Mouse (Mus musculus) frontal cortex, adult (tissue): ENCODE results near the gene Llgl2.

Experiments used
- ATAC-seq: cut with Nextera tagmentation; 2 replicates; pipeline ENCODE4 v1.9.2; 2017; ENCODE audit warnings: mild to moderate bottlenecking, moderate library complexity, mixed read lengths; ENCODE audit not compliant: low TSS enrichment

The Llgl2 gene

DNA sequence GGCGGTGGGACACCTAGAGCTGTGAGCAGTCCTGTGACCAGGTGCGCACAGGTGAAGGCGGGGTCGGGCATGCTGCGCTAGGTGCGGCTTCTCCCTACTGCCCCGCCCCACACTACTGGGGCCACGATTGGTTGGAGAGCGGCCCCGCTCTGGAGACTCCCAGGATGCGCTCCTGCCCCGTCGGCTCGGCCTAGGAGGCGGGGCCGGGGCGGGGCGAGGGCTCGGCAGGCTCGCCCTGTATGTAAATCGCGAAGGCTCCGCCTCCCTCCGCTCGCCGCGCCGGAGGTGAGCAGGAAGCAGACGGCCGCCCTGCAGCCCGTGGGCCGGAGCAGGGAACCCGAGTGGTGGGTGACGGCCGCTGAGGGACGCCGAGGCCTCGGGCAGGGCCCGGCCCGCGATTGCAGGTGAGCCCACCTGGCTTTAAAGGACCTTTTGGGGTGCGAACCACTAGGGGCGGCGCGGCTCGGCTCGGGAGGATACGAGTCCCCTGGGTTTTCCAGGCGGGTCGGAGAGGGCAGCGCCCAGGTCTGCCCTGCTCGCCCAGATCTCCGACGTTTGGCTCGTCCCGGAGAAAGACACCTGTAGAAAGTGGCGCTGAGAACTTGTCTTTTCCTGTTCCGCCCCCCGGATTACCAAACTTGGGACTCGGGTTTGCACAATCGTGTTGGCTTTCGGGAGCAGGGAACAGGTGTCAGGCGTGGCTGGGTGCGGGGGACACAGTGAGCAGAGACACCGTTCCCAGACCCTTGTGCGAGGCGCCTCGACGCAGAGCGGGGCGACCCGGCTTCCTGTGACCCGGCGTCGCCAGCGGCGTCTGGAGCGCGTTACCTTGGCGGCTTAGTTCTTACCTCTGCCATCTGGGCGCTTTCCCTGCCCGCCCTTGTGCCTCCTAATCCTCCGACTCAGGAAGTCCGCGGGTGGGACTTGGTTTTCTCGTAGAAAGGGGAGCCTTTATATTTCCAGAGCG, at the start of gene Llgl2:
Gene Llgl2, plus strand, starts transcription at position 276 of the 967 bp plus-strand sequence.
- peak; percentile 92 for ATAC-seq

DNA sequence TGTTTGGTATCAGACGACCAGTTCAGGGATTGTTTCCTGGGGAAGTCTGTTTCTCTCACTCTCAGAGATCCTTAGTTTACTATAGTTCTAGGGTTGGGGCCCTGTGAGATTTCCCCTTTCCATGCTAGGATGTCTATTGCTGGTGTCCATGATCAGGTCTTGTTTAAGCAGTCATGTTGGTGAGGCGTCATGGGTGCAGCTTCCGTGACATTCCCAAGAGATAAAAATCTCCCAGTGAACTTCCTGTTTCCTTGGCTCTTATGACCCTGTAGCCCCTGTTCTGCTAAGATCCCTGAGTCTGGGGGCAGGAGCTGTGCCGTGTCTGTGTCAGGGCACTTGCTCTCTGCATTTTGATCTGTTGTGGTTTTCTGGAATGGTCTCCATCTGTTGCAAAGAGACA, 49.2 kb upstream of the Llgl2 start:
- ATAC-seq = no peak

DNA sequence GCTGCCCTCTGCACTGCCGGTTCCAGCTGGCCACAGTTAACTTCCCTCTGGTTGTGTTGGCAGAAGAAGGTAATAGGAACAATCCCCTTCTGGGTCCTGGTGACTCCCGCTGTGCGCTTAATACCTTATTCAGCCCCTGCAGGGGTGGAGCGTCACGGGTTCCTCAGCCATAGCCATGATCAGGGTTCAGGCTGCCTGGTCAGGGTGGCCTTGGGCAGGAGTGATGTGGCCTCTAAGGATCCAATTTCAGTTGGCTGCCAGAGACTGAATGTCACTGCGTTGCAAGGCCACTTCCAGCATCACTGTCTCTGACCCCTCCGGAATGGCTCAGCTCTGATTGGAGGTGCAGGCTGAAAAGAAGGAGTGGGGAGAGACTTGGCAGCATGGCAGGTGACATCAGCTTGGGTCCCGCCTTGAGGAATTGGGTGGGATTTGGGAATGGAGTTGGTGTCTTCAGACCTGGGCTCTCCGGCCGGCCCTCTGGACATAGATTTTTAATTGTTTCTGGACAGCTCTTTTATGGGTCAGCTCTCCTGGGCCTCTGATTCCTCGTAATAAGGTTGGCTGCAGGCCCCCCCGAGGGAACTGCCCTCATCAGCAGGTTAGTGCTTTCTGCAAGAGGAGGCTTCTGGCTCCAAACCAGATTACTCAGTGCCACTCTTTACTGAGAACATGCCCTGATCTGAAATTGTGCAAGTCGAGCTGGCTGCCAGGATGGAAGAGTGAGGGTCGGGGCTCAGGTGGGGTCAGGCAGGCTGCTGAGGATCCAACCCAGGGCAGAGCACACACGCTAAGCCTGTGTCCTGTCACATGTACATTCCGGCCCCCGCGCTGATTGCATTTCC, 47.8 kb upstream of the Llgl2 start:
- ATAC-seq = no peak

DNA sequence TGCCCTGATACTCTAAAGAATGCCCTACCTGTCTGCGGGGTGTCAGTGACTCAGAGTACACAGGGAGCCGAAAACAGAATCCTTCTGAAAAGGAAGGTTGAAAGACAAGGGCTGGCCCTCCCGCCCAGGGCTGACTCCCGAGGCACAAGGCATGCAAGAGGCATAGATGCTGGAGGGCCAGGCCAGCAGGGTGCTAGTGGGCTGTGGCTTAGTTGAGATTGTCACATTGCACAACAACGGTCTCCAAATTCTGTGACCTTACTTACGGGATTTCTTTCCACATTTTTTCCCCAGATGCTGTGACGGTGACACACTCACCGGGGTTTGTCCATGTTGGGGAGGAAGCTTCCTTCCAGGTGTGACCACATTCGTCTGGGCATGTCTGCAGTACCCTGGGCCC, 46.9 kb upstream of the Llgl2 start:
- no peak for ATAC-seq

DNA sequence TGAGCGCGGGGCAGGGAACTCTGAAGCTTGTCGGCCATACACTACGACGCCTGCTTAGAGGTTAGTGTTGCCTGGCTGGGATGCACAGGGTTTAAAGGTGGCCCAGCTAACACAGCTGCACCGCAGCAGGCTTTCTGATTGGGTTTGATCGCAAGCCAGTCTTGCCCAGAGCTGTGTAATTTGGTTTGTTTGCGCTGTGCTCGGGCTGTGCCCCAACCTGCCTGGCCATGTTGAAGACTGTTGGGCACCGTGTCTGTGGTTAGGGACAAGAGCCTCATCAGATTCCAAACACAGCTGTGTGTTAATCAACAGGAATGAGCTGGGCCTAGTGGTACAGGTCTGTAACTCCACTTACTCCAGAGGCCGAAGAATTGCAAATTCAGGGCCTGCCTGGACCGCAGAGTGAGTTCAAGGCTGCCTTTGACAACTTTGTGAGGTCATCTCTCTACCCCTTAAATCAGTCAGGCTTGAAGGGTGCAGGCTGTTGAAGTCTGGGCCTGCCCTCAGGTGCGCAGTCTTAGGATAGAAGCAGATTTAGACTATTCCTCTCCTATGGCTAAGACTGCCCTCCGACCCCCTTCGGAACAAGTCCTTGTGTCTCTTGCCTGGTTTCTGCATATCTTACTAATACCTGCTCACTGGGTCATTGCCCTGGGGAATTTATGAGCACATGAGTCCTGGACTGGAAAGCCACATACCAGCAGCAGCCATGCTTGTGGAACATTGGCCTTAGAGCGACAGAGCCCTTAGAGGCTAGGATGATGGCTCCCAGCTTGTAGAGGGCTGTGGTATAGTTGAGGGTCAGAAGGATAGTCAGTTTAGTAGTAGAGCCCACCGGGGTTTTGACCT, 46.1 kb upstream of the Llgl2 start:
- ATAC-seq = no peak

DNA sequence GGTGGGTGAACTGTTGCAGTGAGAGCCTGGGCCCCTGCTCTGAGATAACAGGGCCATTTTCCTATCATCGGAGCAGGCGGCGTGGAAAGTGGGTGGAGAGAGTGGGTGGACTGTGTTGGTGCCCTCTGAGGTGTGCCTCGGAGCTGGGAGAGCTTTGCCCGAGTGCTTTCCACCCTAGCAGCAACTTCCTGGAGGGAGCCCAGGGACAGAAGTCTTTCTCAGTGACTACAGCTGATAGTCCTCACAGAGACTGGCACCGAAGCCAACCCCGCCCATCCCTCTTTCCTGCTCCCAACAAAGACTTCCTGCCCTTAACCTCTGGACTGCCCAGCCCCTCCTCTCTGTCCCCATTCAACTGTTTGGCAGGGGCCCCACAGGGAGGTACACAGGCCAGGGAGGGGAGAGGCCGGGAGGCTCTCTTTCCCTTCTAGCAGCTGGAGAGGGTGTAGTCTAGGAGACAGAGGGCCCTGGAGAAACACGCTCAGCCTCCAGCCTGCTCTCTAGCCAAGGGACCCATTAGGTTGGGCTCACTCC, 44.7 kb upstream of the Llgl2 start:
- ATAC-seq = peak; percentile 32

DNA sequence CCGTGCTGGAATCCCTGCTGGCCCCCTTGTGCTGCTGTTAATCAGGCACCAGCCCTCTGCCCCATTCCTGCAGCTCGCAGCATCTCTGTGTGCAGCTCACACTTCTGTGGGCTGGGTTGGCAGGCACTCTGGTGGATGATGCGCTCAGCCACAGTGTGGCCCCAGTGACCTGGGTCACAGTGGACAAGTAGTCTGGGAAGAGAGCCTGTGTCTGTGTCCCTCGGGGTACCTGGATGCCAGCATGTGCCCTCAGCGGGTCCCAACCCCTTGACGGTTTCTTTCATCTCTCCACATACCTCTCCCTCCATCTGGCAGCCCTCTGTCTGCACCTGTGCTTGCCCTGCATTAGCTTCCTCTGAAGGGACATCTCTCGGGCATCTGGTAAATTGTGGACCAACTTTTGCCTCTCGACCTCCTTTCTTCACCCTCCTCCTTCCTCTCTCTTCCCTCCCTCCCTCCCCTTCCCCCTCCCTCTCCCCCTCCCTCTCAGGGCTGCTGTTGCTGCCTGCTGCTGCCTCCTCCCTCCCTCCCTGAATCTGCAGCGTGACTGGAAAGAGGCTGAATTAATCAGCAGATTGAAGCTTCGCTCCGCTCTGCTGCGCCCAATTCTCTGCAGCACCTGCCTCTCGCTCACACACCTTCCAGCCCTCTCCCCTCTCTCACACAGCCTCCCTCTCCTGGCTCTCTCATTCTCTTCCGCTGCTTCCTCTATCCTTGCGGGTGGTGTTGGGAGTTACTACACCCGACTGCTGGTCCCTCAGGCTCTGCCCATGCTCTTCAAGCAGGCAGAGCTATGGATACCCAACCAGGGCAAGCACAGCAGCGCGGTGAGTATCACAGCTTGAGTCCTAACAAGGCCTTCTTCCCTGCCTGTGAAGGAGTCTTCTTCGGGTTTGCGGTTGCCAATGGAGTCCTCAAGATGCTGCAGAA, 43.4 kb upstream of the Llgl2 start:
- ATAC-seq = peak; percentile 66

DNA sequence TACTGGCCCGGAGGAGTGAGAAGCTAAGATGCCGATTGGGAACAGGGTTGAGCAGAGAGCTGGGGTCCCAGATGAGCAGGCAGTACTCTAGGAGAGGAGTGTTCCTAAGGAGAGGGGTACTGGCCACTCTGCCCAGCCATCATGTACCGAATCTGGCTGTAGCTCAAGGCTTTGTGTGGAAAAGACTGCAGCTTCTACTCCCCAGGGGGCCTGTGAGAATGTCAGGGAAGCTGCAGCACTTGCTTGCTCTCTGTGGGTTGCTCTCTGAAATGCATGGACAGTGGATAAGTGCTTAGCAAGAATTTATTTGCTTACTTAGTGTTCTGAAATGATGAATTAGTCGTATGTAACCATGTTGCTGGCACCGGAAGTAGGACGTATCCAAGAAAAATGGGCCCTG, 37.4 kb upstream of the Llgl2 start:
- ATAC-seq = no peak

DNA sequence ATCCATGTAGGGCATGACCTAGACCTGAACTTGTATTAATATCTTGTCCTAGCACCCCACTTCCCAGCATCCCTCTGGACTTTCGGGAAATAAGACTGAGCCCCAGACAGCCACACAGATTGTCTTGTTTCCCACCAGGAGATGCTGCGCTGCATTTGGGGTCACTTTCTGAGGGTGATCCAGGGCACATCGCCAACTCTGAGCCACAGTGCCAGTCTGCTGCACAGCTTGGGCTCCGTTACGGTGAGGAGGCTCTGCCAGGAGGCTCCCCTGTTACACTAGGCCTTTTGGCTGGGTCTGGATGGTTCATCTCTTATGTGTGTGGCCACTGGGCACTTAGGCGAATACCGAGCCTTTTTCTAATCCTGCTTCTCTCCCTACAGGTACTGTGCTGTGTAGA, 34.1 kb upstream of the Llgl2 start:
- no peak for ATAC-seq

DNA sequence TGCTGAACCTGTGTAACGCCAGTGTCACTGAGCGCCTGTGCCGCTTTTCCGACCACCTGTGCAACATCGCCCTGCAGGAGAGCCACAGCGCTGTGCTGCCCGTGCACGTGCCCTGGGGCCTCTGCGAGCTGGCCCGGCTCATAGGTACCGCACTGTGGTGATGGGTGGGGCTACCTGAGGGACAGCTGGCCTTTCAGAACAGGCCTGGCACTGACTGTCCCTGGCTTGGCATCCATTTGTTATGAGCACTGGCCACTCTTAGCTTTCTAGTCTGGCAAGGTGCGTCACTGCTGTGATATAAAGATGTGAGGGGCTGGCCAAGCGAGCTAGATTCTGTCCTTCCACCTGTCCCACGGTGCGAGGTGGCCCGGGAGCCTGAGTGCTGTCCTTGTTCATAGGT, 31.9 kb upstream of the Llgl2 start:
- no peak for ATAC-seq

DNA sequence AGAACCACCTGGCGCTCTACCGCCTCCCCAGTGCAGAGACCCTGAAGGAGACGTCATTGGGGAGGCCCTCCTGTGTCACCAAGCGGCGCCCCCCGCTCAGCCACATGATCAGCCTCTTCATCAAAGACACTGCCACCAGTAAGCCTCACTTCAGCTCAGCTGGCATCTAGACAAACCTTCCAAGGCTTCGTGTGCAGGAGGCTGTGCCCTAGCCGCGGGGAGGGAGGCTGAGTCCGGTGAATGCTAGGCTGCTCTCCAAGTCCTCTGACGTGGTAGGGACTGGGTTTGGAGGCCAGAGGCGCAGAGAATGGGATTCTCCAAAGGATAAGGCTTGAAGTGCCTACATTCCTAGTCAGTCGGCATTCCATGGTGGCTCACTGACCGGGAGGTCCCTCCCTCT, 31.5 kb upstream of the Llgl2 start:
- ATAC-seq = no peak

DNA sequence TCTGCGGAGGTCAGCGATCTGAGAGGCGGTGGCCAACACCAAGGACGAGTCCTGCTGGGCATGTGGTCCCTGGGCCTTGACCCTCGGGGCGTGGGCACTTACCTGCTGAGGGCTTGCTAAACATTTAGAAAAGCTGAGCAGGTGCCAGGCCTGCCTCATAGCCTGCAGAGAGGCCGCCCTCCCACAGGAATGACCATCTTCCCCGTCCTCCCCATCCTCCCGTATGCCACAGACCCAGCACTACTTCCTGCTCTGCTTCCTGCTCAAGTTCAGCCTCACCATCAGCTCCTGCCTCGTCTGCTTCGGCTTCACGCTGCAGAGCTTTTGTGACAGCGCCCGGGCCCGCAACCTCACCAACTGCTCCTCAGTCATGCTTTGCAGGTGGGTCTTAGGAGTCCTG, 27.0 kb upstream of the Llgl2 start:
- ATAC-seq = no peak

DNA sequence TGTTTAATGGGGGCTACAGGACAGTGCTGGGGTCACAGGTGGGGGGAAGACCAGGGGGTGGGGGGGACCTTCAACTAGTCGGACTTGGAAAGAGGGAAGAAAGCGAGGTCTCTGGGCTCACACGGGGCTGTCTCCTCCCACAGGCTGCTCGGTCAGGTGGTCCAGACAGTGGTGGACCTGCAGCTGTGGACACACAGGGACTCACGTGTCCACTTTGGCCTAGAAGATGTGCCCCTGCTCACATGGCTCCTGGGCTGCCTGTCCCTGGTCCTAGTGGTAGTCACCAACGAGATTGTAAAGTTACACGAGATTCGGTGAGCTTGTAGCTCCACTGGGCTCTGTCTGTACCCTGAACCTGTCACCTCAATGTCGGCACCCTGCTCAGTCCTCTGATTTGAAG, 26.2 kb upstream of the Llgl2 start:
- ATAC-seq = no peak

DNA sequence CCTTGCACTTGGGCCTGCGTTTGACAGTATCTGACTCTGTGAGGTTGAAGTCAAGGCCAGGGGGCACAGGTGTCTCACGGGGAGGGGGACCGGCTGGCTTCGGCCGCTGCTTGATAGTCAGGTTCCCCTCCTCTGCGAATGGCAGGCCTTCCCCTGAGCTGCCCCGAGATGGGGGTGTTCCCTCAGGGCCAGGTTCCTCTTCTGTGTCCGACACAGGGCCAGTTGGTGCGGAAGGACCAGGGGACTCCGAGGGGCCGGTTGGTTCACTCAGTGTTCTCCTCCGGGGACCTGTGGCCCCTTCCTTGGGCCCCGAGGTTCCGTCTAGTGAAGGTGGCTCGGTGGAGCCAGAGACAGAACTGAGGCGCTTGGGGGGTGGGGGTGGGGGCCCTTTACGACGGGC, 22.9 kb upstream of the Llgl2 start:
- ATAC-seq = no peak

DNA sequence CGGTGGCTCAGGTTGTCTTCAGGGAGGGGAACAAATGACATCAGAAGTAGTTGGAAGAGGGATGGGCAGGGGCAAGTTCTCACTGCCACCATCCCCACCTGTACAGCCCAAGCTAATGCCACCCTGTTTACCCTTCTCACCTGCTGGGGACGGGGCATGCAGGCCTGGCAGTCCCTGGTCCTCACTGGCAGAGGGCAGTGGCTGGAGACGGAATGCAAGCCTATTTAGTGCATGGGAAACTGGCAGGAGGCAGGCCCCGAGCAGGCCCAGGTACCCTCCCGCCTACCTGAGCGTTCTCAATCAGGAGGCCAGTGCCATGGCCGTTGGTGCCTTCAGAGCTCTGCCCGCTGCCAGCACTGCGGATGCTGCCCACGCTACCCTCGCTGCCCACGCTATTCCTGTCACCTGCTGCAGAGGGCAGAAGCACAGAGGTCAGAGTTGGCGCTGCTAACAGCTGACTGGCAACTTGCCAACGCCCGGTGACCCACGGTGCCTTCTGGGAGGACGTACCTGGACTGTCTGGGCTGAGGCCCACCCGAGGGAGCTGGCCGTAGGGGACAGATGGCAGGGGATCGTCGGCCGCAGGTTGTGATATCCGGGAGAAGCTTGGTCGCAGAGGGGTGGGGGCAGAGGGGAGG, 20.7 kb upstream of the Llgl2 start:
- no peak for ATAC-seq

DNA sequence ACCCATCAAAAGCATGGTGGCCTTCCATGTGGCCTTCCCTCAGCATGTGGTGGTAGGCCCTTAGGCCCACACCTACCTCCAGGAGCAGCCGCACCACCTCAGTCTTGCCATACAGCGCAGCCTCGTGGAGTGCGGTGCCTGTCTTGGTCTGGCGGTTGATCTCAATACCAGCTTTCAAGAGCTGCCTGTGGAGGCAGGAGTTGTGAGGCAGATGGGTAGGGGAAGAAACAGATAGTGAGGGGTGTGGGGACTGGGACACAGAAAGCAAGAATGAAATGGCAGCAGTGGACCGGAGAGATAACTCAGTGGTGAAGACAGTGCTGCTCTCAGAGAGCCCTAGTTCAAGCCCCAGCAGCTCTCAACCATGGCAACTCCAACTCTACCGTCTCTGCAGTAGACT, 18.8 kb upstream of the Llgl2 start:
- ATAC-seq = no peak

DNA sequence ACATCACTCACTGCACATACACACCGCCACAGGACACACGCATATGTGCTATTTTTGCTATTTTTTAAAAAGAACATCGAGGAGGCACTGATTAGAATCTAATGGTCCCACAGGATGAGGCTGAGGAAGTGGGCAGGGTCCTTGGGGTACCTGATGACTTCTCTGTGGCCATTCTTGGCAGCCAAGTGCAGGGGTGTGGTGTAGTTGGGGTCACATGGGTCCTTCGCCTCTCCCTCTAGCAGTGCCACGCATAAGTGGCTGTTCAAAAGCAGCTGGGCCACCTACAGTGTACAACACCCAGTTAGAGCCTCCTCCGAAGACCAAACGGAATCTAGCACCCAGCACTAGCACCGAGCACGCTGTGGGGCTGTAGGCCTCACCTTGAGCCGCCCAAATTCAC, 17.7 kb upstream of the Llgl2 start:
- ATAC-seq = no peak

DNA sequence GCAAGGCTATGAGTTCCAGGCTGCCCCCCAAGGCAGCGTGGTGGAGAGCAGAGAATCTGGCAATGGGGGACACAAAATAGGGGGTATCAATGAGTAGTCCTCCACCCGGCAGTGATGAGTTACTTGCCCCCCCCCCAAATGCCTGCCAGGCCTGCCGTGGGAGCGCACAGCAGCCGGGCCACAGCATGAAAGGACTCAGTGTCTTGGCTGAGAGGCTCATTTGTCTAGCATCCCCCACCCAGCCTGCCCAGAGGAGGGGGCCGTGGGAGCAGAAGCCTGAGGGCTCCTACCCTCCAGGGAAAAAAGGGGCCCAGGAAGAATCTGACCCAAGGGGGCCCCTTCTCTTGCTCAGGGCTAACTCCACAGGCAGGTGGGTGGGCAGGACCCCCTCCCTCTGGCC, 16.5 kb upstream of the Llgl2 start:
- ATAC-seq = no peak

DNA sequence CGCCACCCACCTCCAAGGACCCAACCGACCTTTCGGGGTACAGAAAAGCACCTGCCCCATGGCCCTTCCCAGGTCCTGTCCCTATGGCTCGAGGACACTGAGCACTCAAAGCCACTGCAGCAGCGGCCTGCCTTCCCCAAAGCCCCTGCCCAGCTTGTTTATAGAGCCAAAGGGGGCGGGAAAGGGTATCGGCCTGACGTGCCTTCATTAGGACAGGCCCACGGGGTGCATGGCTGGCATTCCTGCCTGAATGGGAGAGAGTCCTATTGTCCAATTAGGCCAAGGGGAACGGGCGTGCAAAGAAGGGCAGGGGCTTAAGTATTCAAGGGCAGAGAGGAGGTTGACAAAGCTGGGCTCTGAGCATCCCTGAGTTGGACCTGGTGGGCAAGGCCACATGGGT, 15.9 kb upstream of the Llgl2 start:
- no peak for ATAC-seq

DNA sequence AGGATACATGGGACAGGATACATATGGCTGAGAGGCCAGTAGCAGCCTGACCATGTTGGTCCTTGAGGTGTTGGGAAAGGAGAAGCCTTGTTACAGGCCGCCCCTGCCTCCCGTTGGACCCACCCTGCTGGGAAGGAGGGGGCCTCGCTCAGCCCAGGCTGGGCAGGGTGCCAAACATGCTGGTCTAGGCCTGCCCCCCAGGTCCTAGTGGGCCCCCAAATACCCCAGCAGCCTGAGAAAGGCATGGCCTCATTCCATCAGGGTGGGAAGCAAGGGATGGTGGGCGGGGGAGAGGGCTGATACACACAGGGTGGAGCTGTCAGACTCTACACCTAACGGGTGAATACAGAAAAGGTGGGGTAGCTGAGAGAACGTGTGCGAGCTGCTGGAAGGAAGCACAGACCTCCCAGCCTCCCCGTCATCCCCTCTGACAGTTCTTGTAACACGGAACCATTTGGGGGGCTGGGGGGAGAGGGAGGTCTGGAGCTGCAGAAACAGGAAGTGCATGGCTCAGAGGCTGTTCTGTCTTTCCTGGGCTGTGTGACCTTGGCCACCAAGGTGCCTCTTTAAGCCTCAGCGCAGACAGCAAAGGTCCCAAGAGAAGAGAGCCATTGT, 15.0 kb upstream of the Llgl2 start:
- no peak for ATAC-seq
